Mouse (Mus musculus) small intestine, adult 2 months (tissue): ENCODE measurements at regions not wholly inside any gene's neighbourhood (a gene's known extent, or its start where the extent isn't known, plus 50 kb on each side); places are given as distances from the start of the nearest gene placed in this dataset.

Experiments used
- CTCF ChIP-seq: fragments of 200-500 bp; IDR thresholded peaks from 2 replicates; pipeline ENCODE4 v1.5.1; 2012; ENCODE audit warnings: low read depth, mild to moderate bottlenecking, control low read depth, inconsistent platforms, low read length, moderate library complexity, mixed read lengths; ENCODE audit not compliant: insufficient replicate concordance, insufficient read length; ENCODE audit errors: extremely low read depth
- POLR2A ChIP-seq: fragments of 200-500 bp; IDR thresholded peaks from 2 replicates; pipeline ENCODE4 v1.6.1; 2012; ENCODE audit warnings: low read depth, mild to moderate bottlenecking, control low read depth, inconsistent platforms, low read length, moderate library complexity

DNA sequence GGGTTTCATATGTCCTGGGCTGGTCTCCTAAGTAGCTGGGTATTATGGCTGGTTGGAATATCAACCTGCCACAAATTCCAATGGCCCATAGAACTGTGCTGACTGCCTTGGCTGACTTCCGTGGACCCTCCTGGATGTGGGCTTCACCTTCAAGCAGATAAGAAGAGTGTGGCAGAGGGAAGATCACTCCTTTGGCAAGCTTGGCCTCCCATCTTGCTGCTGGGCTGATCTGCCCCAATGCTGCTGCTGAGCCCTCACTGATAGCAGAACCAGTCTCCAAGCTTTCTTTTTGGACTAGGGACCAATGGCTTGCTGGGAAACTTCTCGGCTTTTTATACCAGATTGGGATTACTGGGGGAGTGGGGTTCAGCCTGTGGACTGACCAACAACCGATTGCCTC lies 65.6 kb upstream of the Hdhd5 start:
- TF ChIP-seq CTCF (no peak), POLR2A (no peak)
